Mouse (Mus musculus): ENCODE measurements around the gene Wnt5a. TPM values are rescaled to one million over a fixed set of nuclear protein-coding genes. Genes with fewer than 3 reads are reported as not detected.

Wnt5a gene
- total and polyA plus RNA-seq, 2 experiments from 2014 or later, result 11.2 to 14.7 TPM

DNA sequence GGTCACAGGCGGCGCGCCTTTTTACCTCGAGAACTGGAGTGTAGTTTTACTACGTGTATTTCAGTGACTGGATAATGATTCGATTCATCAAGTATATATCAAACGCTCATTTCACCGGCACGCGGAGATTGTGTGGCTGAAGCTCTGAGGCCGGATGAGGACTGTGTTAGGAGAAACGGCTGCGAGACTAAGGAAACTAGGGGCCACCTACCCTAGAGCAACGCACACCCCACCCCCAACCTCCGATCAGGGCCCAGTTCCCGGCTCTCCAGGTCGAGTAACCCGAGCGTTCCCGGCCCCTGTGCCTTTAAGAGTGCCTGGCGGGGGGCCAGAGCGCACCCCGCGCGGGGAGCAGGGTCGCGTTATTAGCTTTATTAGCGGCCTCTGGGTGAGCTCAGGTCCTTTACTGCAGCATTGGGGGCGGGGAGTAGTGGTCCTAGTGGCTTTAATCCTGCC is 1.9 kb downstream of the Wnt5a start:
- TF ChIP-seq CTCF (IDR thresholded peaks at IDR 0.05), result no peak
- H3K27me3 ChIP-seq (ENCODE audit: insufficient read depth, low read length), result peaks cover 33% of the 10 kb centered on the region
- H3K4me2 ChIP-seq (ENCODE audit: low read depth, low read length, poor library complexity, severe bottlenecking), result peak overlapping the region; percentile 92
- no peak for ATAC-seq (ENCODE audit: low FRiP score)
- H3K4me1 ChIP-seq (ENCODE audit: insufficient read depth, low read length), result 0 out of 2 replicates have a peak, but pooled peaks cover 7% of the 10 kb centered on the region
- no peaks in the 10 kb centered on the region for H3K9me3 ChIP-seq (ENCODE audit: low read length)
- WGBS, result under 1% methylated on average over 29 of the region's 29 CpGs
- H3K9ac ChIP-seq (replicated peaks; ENCODE audit: low read length, poor library complexity, severe bottlenecking), result no peak overlapping the region
- H3K36me3 ChIP-seq (ENCODE audit: insufficient read depth, low read length), result no peaks in the 10 kb centered on the region
- DNase-seq (ENCODE audit: low spot score), result peak; percentile 52
- no peak overlapping the region for H3K27ac ChIP-seq (ENCODE audit: low read depth, low read length)
- peak overlapping the region; percentile 54 for H3K4me3 ChIP-seq (ENCODE audit: low read depth, low read length)

DNA sequence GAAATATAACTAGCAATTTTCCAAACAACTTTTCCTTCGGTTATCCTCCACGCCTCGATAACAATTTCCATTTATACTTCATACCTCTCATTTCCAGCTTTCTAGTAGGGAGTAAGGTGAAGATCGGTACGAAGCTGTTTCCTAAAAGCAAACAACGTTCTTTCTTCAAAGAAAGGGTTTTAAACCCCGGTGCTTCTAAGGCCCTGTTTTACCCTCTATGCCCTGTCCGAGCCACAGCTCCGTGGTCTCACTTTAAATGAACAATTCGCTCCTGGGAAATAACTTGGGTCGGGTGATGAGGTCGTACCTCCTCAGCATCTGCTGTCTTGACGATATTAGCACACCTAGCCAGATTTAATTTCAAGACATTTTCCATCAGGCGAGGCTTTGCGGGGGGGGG is 2.5 kb downstream of the Wnt5a start:
- H3K4me1 ChIP-seq (ENCODE audit: insufficient read depth, low read length), result 0 out of 2 replicates have a peak, but pooled peaks cover 7% of the 10 kb centered on the region
- H3K4me2 ChIP-seq (ENCODE audit: low read depth, low read length, poor library complexity, severe bottlenecking), result peak overlapping the region; percentile 92
- H3K9ac ChIP-seq (replicated peaks; ENCODE audit: low read length, poor library complexity, severe bottlenecking), result no peak overlapping the region
- 1% methylated on average over 15 of the region's 15 CpGs for WGBS
- peak overlapping the region; percentile 54 for H3K4me3 ChIP-seq (ENCODE audit: low read depth, low read length)
- ATAC-seq (ENCODE audit: low FRiP score) (no peak), DNase-seq (ENCODE audit: low spot score) (no peak)
- no peak for TF ChIP-seq CTCF (IDR thresholded peaks at IDR 0.05)
- H3K9me3 ChIP-seq (ENCODE audit: low read length), result no peaks in the 10 kb centered on the region
- H3K36me3 ChIP-seq (ENCODE audit: insufficient read depth, low read length), result no peaks in the 10 kb centered on the region
- no peak overlapping the region for H3K27ac ChIP-seq (ENCODE audit: low read depth, low read length)
- peaks cover 34% of the 10 kb centered on the region for H3K27me3 ChIP-seq (ENCODE audit: insufficient read depth, low read length)

DNA sequence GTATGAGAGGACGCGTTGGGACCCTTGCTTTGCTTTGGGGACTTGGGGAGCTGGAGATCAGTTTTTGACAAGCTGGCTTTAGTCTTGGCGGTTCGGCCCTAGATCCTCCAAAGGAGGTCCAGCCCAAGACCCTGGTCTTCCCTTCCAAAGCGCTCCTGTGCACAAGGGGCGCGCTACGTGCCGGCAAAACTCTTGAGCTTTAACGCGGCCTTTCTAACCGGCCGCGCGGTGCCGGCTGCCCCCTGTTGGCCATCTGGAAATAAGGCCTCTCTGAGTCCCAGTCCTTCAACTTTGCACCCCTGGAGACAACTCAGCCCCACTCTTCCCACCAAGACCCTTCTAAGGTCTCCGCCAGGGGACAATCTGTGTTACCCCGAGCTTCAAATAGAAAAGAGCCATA is 2.9 kb downstream of the Wnt5a start:
- Histone ChIP-seq H3K4me1 (ENCODE audit: insufficient read depth, low read length) (0 out of 2 replicates have a peak, but pooled peaks cover 7% of the 10 kb centered on the region), H3K9me3 (ENCODE audit: low read length) (no peaks in the 10 kb centered on the region), H3K36me3 (ENCODE audit: insufficient read depth, low read length) (no peaks in the 10 kb centered on the region), H3K27me3 (ENCODE audit: insufficient read depth, low read length) (peaks cover 34% of the 10 kb centered on the region), H3K27ac (ENCODE audit: low read depth, low read length) (no peak overlapping the region), H3K9ac (replicated peaks; ENCODE audit: low read length, poor library complexity, severe bottlenecking) (no peak overlapping the region), H3K4me2 (ENCODE audit: low read depth, low read length, poor library complexity, severe bottlenecking) (peak overlapping the region; percentile 92), H3K4me3 (ENCODE audit: low read depth, low read length) (peak overlapping the region; percentile 54)
- TF ChIP-seq CTCF (IDR thresholded peaks at IDR 0.05), result peak; percentile 83
- peak; percentile 83 for DNase-seq (ENCODE audit: low spot score)
- no peak for ATAC-seq (ENCODE audit: low FRiP score)
- 1% methylated on average over 18 of the region's 18 CpGs for WGBS

DNA sequence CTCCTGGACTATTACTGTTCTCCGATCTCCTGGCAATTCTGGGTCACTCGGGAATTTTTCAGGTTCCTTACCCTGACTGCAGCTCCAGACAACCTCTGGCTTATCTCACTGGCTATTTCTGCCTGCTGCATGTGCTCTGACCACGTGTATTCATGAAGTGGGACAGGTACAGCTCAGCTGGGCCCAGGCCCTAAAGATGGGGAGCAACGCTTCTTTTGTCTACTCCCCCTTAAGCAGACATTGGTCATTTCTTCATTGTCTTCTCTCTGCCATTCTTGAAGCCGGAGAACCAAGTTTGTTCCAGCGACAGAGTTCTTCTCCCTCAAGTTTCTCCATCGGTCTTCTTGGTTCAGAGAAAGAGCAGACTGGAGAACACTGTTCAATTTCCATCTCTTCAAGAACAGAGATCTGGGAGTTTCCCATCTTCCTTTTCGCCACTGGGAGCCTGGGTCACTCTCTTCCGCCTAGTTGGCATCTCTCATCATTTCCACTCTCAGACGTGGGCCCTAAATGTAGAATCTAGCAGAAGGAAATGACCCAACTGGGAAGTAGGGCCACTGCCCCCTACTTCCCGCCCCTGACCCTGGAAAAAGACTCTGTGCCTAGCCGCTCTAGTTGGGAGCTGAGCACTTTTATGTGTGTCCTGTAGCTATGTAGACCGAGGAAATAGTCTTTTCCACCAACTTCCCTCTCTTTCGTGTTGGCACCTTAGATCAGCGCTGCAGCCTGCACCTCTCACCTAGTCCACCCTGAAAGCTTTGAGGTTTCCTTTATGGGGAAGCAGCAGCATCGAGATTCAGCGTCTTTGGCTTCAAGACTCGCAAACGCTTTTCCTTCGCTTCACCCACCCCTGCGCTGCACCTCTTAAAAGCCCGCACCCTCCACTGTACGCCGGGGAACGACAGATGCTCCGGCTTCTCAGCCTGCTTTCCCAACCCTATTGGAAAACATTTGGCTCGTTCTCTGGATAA is 4.0 kb downstream of the Wnt5a start:
- Histone ChIP-seq H3K4me1 (ENCODE audit: insufficient read depth, low read length) (0 out of 2 replicates have a peak, but pooled peaks cover 7% of the 10 kb centered on the region), H3K9me3 (ENCODE audit: low read length) (no peaks in the 10 kb centered on the region), H3K4me2 (ENCODE audit: low read depth, low read length, poor library complexity, severe bottlenecking) (peak overlapping the region; percentile 92), H3K4me3 (ENCODE audit: low read depth, low read length) (peak overlapping the region; percentile 54), H3K27ac (ENCODE audit: low read depth, low read length) (no peak overlapping the region), H3K36me3 (ENCODE audit: insufficient read depth, low read length) (no peaks in the 10 kb centered on the region), H3K9ac (replicated peaks; ENCODE audit: low read length, poor library complexity, severe bottlenecking) (no peak overlapping the region), H3K27me3 (ENCODE audit: insufficient read depth, low read length) (peaks cover 33% of the 10 kb centered on the region)
- TF ChIP-seq CTCF (IDR thresholded peaks at IDR 0.05), result no peak
- DNase-seq (ENCODE audit: low spot score), result no peak
- WGBS, result 16% methylated on average over 27 of the region's 27 CpGs
- ATAC-seq (ENCODE audit: low FRiP score), result no peak

DNA sequence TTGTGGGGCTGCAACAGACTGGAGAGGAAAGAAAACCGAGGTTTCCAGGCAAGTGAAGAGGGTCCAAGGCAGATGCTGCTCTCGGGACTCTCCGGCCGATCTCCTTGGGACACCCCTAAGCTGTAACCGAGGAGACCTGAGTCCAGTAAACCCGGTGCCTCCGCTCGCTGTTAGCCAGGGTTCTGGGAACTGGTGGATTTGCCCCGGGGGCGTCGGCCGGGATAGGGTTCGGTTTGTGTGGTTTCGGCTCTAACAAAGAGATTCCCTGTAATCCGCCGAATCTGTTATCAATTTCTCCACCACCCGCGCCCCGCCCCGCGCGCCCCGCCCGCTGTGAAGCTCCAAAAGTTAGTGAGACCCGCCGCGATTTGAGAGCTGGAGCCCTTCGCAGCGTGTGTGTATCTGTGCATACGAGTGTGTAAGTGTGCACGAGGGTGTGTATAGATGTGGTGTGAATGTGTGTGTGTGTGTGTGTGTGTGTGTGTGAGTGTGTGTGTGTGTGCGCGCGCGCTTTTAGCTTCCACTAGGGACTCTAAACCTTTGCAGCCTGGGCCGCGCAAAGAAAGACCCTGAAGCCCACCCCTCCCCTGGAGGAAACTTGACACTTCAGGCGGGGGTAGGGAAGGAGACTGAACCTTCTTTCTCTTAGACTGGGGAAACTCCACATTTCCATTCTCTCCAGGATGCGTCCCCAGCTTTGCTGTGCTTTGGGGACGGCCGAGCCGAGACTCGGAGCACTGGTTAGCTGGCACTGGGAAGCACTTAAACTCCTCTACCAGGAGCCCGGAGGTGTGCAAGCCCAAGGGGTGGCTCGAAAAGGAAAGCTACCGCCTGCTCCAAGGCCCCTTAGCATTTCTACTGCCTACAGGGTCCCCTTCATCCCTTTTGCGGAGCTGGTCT is 5.1 kb downstream of the Wnt5a start:
- no peak overlapping the region for H3K27ac ChIP-seq (ENCODE audit: low read depth, low read length)
- H3K4me1 ChIP-seq (ENCODE audit: insufficient read depth, low read length), result 0 out of 2 replicates have a peak, but pooled peaks cover 5% of the 10 kb centered on the region
- H3K4me3 ChIP-seq (ENCODE audit: low read depth, low read length), result peak overlapping the region; percentile 54
- WGBS, result under 1% methylated on average over 47 of the region's 47 CpGs
- peaks cover 31% of the 10 kb centered on the region for H3K27me3 ChIP-seq (ENCODE audit: insufficient read depth, low read length)
- TF ChIP-seq CTCF (IDR thresholded peaks at IDR 0.05), result no peak
- DNase-seq (ENCODE audit: low spot score), result peak; percentile 40
- H3K36me3 ChIP-seq (ENCODE audit: insufficient read depth, low read length), result no peaks in the 10 kb centered on the region
- H3K9ac ChIP-seq (replicated peaks; ENCODE audit: low read length, poor library complexity, severe bottlenecking), result no peak overlapping the region
- 0 out of 2 replicates have a peak, but pooled peaks have one; percentile 24 for ATAC-seq (ENCODE audit: low FRiP score)
- no peaks in the 10 kb centered on the region for H3K9me3 ChIP-seq (ENCODE audit: low read length)
- peak overlapping the region; percentile 75 for H3K4me2 ChIP-seq (ENCODE audit: low read depth, low read length, poor library complexity, severe bottlenecking)
